Mouse (Mus musculus): ENCODE results near the gene Ankrd12. TPM values are rescaled to one million over a fixed set of nuclear protein-coding genes. Genes with fewer than 3 reads are reported as not detected.
"Not testable (repeated sequence)": the region's sequence is repeated elsewhere in the genome, so short reads cannot be mapped to it uniquely, and the experiment has no call there.

Gene Ankrd12
- total and polyA plus RNA-seq, 3 experiments = 5.9 to 74.8 (median 67.7) TPM

- Histone ChIP-seq H3K4me3 (ENCODE audit: low read depth, low read length) (no peak overlapping the region), H3K9me3 (replicated peaks) (no peaks in the 10 kb centered on the region), H3K27me3 (ENCODE audit: insufficient read depth, low read length) (no peaks in the 10 kb centered on the region), H3K36me3 (replicated peaks) (peaks cover 16% of the 10 kb centered on the region), H3K4me1 (ENCODE audit: insufficient read depth, low read depth, low read length) (peaks cover 33% of the 10 kb centered on the region)
- DNase-seq (ENCODE audit: low spot score) (no peak), ATAC-seq (ENCODE audit: extremely low read depth, insufficient number of reproducible peaks, low FRiP score, poor library complexity, severe bottlenecking) (no peak)
- TF ChIP-seq POLR2AphosphoS5 (IDR thresholded peaks at IDR 0.05; ENCODE audit: insufficient replicate concordance, low read depth, low read length) (no peak), CTCF (IDR thresholded peaks at IDR 0.05; ENCODE audit: low read depth, low read length) (no peak), TAL1 (conservative IDR thresholded peaks at IDR 0.05; ENCODE audit: low read depth, low read length) (no peak), GATA1 (IDR thresholded peaks at IDR 0.05; ENCODE audit: borderline replicate concordance, low read length) (no peak), GATA2 (IDR thresholded peaks at IDR 0.05; ENCODE audit: borderline replicate concordance, low read depth, low read length) (no peak)
These were observed 2.9 kb downstream of the Ankrd12 start for GRCm38 (mm10) chr17:66073971-66074370.

GRCm38 (mm10) chr17:66069036-66069435, 7.9 kb downstream of the Ankrd12 start:
- not testable (repeated sequence) for ATAC-seq (ENCODE audit: extremely low read depth, insufficient number of reproducible peaks, low FRiP score, poor library complexity, severe bottlenecking); H3K27me3 ChIP-seq (ENCODE audit: insufficient read depth, low read length); H3K4me3 ChIP-seq (ENCODE audit: low read depth, low read length); DNase-seq (ENCODE audit: low spot score); H3K9me3 ChIP-seq (replicated peaks)
- Histone ChIP-seq H3K4me1 (ENCODE audit: insufficient read depth, low read depth, low read length) (peaks cover 11% of the 10 kb centered on the region), H3K36me3 (replicated peaks) (peaks cover 22% of the 10 kb centered on the region)

- DNase-seq (ENCODE audit: low spot score) = no peak
- Histone ChIP-seq H3K4me1 (ENCODE audit: insufficient read depth, low read depth, low read length) (peaks cover 6% of the 10 kb centered on the region), H3K4me3 (ENCODE audit: low read depth, low read length) (no peak overlapping the region), H3K36me3 (replicated peaks) (peaks cover 16% of the 10 kb centered on the region), H3K27me3 (ENCODE audit: insufficient read depth, low read length) (no peaks in the 10 kb centered on the region), H3K9me3 (replicated peaks) (no peaks in the 10 kb centered on the region)
- TF ChIP-seq GATA1 (IDR thresholded peaks at IDR 0.05; ENCODE audit: borderline replicate concordance, low read length) = no peak
- no peak for TF ChIP-seq POLR2AphosphoS5 (IDR thresholded peaks at IDR 0.05; ENCODE audit: insufficient replicate concordance, low read depth, low read length)
- TF ChIP-seq TAL1 (conservative IDR thresholded peaks at IDR 0.05; ENCODE audit: low read depth, low read length) = no peak
- TF ChIP-seq CTCF (IDR thresholded peaks at IDR 0.05; ENCODE audit: low read depth, low read length) = no peak
- TF ChIP-seq GATA2 (IDR thresholded peaks at IDR 0.05; ENCODE audit: borderline replicate concordance, low read depth, low read length) = no peak
- ATAC-seq (ENCODE audit: extremely low read depth, insufficient number of reproducible peaks, low FRiP score, poor library complexity, severe bottlenecking) = no peak
These were observed 11.8 kb downstream of the Ankrd12 start for GRCm38 (mm10) chr17:66065115-66065514.

- peaks cover 16% of the 10 kb centered on the region for H3K36me3 ChIP-seq (replicated peaks)
- DNase-seq (ENCODE audit: low spot score) (no peak), ATAC-seq (ENCODE audit: extremely low read depth, insufficient number of reproducible peaks, low FRiP score, poor library complexity, severe bottlenecking) (no peak)
- H3K9me3 ChIP-seq (replicated peaks) = no peaks in the 10 kb centered on the region
- H3K4me3 ChIP-seq (ENCODE audit: low read depth, low read length) = no peak overlapping the region
- TF ChIP-seq CTCF (IDR thresholded peaks at IDR 0.05; ENCODE audit: low read depth, low read length) = no peak
- no peak for TF ChIP-seq GATA2 (IDR thresholded peaks at IDR 0.05; ENCODE audit: borderline replicate concordance, low read depth, low read length)
- TF ChIP-seq POLR2AphosphoS5 (IDR thresholded peaks at IDR 0.05; ENCODE audit: insufficient replicate concordance, low read depth, low read length) = no peak
- no peak for TF ChIP-seq TAL1 (conservative IDR thresholded peaks at IDR 0.05; ENCODE audit: low read depth, low read length)
- no peak for TF ChIP-seq GATA1 (IDR thresholded peaks at IDR 0.05; ENCODE audit: borderline replicate concordance, low read length)
- peaks cover 5% of the 10 kb centered on the region for H3K4me1 ChIP-seq (ENCODE audit: insufficient read depth, low read depth, low read length)
- H3K27me3 ChIP-seq (ENCODE audit: insufficient read depth, low read length) = no peaks in the 10 kb centered on the region
These were observed 15.5 kb downstream of the Ankrd12 start for GRCm38 (mm10) chr17:66061241-66061938.

GRCm38 (mm10) chr17:66058160-66058559, 18.7 kb downstream of the Ankrd12 start:
- TF ChIP-seq CTCF (IDR thresholded peaks at IDR 0.05; ENCODE audit: low read depth, low read length) (no peak), POLR2AphosphoS5 (IDR thresholded peaks at IDR 0.05; ENCODE audit: insufficient replicate concordance, low read depth, low read length) (no peak), GATA2 (IDR thresholded peaks at IDR 0.05; ENCODE audit: borderline replicate concordance, low read depth, low read length) (no peak), TAL1 (conservative IDR thresholded peaks at IDR 0.05; ENCODE audit: low read depth, low read length) (no peak), GATA1 (IDR thresholded peaks at IDR 0.05; ENCODE audit: borderline replicate concordance, low read length) (no peak)
- Histone ChIP-seq H3K4me1 (ENCODE audit: insufficient read depth, low read depth, low read length) (peaks cover 13% of the 10 kb centered on the region), H3K9me3 (replicated peaks) (no peaks in the 10 kb centered on the region), H3K27me3 (ENCODE audit: insufficient read depth, low read length) (no peaks in the 10 kb centered on the region), H3K36me3 (replicated peaks) (peaks cover 7% of the 10 kb centered on the region), H3K4me3 (ENCODE audit: low read depth, low read length) (no peak overlapping the region)
- ATAC-seq (ENCODE audit: extremely low read depth, insufficient number of reproducible peaks, low FRiP score, poor library complexity, severe bottlenecking) = no peak
- DNase-seq (ENCODE audit: low spot score) = no peak

GRCm38 (mm10) chr17:66057145-66057544, 19.7 kb downstream of the Ankrd12 start:
- peaks cover 13% of the 10 kb centered on the region for H3K4me1 ChIP-seq (ENCODE audit: insufficient read depth, low read depth, low read length)
- TF ChIP-seq CTCF (IDR thresholded peaks at IDR 0.05; ENCODE audit: low read depth, low read length) = no peak
- TF ChIP-seq POLR2AphosphoS5 (IDR thresholded peaks at IDR 0.05; ENCODE audit: insufficient replicate concordance, low read depth, low read length) = no peak
- no peak for TF ChIP-seq GATA1 (IDR thresholded peaks at IDR 0.05; ENCODE audit: borderline replicate concordance, low read length)
- TF ChIP-seq TAL1 (conservative IDR thresholded peaks at IDR 0.05; ENCODE audit: low read depth, low read length) = no peak
- no peak for TF ChIP-seq GATA2 (IDR thresholded peaks at IDR 0.05; ENCODE audit: borderline replicate concordance, low read depth, low read length)

More at GRCm38 (mm10) chr17:66057145-66057544, 19.7 kb downstream of the Ankrd12 start:
- ATAC-seq (ENCODE audit: extremely low read depth, insufficient number of reproducible peaks, low FRiP score, poor library complexity, severe bottlenecking) = no peak
- DNase-seq (ENCODE audit: low spot score) = no peak
- no peaks in the 10 kb centered on the region for H3K9me3 ChIP-seq (replicated peaks)
- no peaks in the 10 kb centered on the region for H3K27me3 ChIP-seq (ENCODE audit: insufficient read depth, low read length)
- H3K36me3 ChIP-seq (replicated peaks) = peaks cover 12% of the 10 kb centered on the region
- no peak overlapping the region for H3K4me3 ChIP-seq (ENCODE audit: low read depth, low read length)

All from G1E (cell line).